Mouse (Mus musculus) cerebellum, postnatal 25 days (tissue): Measurements from ENCODE around the gene Gm11361.

Experiments
- DNase-seq, 2 experiments: peaks; one replicate each; pipeline ENCODE4 v3.0.0; 2021; ENCODE audit warnings: mixed read lengths in 2 of 2

Gm11361 gene

DNA sequence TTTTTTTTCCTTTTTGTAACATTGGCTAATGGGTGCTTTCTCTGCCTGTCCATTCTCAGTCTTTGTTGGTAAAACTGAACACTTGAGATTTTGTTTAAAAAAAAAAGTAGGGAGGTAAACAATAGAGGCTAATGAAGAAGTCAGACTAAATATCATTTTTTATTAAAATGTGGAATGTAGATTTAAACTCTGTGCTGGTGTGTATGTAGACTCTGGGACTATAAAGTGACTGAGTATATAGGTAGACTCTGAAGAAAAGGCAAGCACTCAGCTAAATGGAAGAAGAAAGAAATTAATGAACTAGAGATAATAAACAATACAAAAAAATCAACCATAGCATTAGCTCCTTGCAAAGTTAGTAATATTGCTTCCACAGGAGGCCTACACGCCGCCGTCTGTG, at the start of gene Gm11361:
TSS of gene Gm11361 (plus strand) at position 301 of the 400 bp plus-strand sequence.
- no peak for DNase-seq

DNA sequence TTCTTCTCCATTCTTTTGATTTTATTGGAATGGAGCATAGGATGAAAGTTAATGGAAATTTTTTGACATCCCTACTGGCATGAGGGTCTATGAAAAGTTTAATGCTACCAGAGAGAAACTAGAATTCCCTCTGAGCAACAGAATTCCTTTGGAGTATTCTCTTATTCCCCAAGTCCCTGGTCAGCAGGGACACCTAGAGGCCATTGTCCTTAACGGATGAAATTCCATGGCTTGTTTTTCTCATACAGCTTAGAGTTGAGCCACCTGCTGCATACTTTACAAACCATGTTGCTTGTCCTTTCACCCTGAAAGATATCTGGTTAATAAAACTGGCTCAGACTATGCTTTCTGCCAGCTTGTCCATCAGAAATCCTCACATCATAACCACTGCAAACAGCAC, 7.1 kb downstream of the Gm11361 start:
- DNase-seq = no peak

DNA sequence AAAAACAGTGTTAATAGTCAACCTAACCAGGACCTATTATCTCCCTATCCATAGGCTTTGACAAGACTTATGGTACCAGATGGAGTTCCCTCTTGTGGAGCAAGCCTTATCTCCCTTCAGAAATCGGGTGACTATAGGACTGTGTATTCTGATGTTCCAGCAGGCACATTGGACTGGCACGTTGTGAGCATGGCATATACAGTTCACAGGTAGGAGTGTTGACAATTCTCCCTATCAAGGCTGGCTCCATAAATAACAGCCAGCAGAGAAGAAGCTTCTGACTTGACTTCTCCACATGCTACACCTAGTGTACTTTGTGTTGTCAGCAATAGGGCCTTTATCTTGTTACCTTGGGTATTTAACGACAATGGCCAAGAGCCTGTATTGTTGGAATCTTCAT, 30.0 kb downstream of the Gm11361 start:
- DNase-seq = no peak

GRCm38 (mm10) chr13:28294272-28294671, 36.9 kb downstream of the Gm11361 start:
- no peak for DNase-seq

- peak in 1 of 2 experiments; percentile 2 for DNase-seq
Observed at GRCm38 (mm10) chr13:28294757-28295361, 37.5 kb downstream of the Gm11361 start.

DNA sequence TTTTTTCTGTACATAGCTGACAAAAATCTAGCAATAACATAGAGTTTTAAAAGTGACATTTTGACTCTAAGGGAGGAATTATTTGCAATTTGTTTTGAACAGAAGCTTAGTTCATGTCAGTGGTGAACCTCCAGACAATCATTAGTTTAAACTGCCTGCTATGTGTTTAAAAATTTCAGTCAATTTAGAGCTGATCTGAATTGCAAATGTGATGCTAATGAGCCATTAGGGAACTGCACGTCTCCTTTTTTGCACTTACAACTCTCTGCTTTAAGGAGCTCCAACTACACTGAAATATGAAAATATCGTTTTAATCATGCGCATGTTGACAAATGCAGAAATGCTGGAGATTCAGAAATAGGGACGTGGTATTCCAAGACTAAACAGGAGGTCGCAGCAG, 38.2 kb downstream of the Gm11361 start:
- no peak for DNase-seq

DNA sequence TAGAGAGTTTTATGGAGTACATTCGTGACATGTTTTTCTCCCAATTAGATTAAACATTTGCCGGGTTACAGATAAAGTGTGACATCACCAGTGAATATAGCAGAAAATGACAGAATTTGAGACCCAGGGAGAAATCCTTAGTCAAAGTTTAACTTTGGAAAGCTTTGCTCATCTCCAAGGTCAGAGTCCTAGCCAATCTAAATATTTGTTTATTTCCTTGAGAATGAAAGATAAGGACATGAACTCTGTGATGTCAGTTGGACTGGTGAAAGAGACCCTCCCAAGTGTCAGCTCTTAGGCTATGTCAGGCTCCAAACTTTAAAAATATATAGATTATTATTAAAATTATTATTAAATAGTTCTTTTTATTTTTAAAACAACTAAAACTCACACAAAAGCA, 39.8 kb downstream of the Gm11361 start:
- no peak for DNase-seq

DNA sequence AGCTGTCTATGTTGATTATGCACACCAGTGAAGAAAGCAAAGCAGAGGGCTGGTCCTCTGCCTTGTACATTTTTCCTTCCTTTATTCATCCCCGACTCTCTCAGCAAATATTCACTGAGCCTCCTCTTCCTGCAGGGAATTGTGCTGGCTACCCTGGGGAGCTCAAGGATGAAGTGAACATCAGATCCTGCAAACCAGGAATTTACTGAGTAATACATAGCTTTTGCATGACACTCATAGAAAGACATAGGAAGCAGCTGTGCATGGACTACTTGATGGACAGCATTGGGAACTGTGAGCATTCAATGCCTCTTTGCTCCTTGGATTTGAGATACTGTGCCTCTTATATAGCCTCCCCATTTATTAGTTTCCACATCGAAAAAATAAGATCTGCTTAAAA, 40.2 kb downstream of the Gm11361 start:
- no peak for DNase-seq
